Mouse (Mus musculus) heart, postnatal 0 days (tissue): ENCODE results near the gene Psmd1. TPM values are rescaled to one million over a fixed set of nuclear protein-coding genes. Genes with fewer than 3 reads are reported as not detected.

Experiments used
- ATAC-seq: fragments of 200-750 bp; cut with Nextera tagmentation; 2 replicates; pipeline ENCODE4 v1.8.0; 2017; ENCODE audit warnings: low read depth, moderate number of reproducible peaks, moderate library complexity; ENCODE audit not compliant: insufficient read depth
- DNase-seq: peaks from one replicate; pipeline ENCODE4 v3.0.0-alpha.2; 2016; ENCODE audit warnings: low spot score
- H3K27ac ChIP-seq: fragments of 300-500 bp; sonication (generic); 2 replicates; pipeline ENCODE4 v1.5.1; 2014; ENCODE audit warnings: low read depth, mild to moderate bottlenecking
- H3K27me3 ChIP-seq: fragments of 300-500 bp; sonication (generic); 2 replicates; pipeline ENCODE4 v1.6.1; 2014; ENCODE audit warnings: low read length, mixed read lengths; ENCODE audit not compliant: control insufficient read depth, insufficient read depth
- H3K36me3 ChIP-seq: fragments of 300-500 bp; sonication (generic); replicated peaks from 2 replicates; pipeline ENCODE4 v1.6.1; 2014; ENCODE audit warnings: low read length, mixed read lengths; ENCODE audit not compliant: control insufficient read depth, insufficient read depth
- H3K4me1 ChIP-seq: fragments of 300-500 bp; sonication (generic); 2 replicates; pipeline ENCODE4 v1.6.1; 2014; ENCODE audit warnings: antibody characterized with exemption; ENCODE audit not compliant: control insufficient read depth, insufficient read depth
- H3K4me2 ChIP-seq: fragments of 300-500 bp; sonication (generic); 2 replicates; pipeline ENCODE4 v1.6.1; 2014; ENCODE audit warnings: low read depth, mild to moderate bottlenecking, low read length, moderate library complexity
- H3K4me3 ChIP-seq: fragments of 300-500 bp; sonication (generic); 2 replicates; pipeline ENCODE4 v1.5.1; 2014; ENCODE audit warnings: low read depth, low read length
- H3K9ac ChIP-seq: fragments of 300-500 bp; sonication (generic); replicated peaks from 2 replicates; pipeline ENCODE4 v1.6.1; 2014; ENCODE audit warnings: low read depth, low read length, mixed read lengths
- H3K9me3 ChIP-seq: fragments of 300-500 bp; sonication (generic); replicated peaks from 2 replicates; pipeline ENCODE4 v1.6.1; 2016; ENCODE audit warnings: low read length; ENCODE audit not compliant: control insufficient read depth
- CTCF ChIP-seq: IDR thresholded peaks from 2 replicates; pipeline ENCODE4 v1.5.1; 2016; ENCODE audit warnings: antibody characterized with exemption, control low read depth, low read depth
- EP300 ChIP-seq: IDR thresholded peaks from 2 replicates; pipeline ENCODE4 v1.6.1; 2016; ENCODE audit warnings: antibody characterized with exemption, low read depth
- WGBS: fragments of 180-500 bp; shearing (Covaris S2); extraction: QIAGEN DNeasy Blood & Tissue Kit; methylation state at CpG from one replicate; pipeline ENCODE4 v1.1.7; 2014; 5-methylcytosine and 5-hydroxymethylcytosine counted together
- polyA plus RNA-seq: library from polyadenylated mRNA; unstranded; fragments of >200 nt; fragmentation: Nextera tagmentation; extraction: Ambion mirVana; gene quantifications from 2 replicates; pipeline ENCODE4 v1.2.1, GENCODE M21; 2015
- total RNA-seq: library from RNA; depleted of rRNA; stranded (reverse); fragments of >200 nt; gene quantifications from 2 replicates; pipeline ENCODE4 v1.2.3, GENCODE M21; 2014; ENCODE audit warnings: low replicate concordance; rRNA removed

Gene Psmd1
- total and polyA plus RNA-seq, 2 experiments from 2014 or later, result 101 to 116 TPM

- H3K4me2 ChIP-seq, result no peak overlapping the region
- H3K4me3 ChIP-seq, result no peak overlapping the region
- 77% methylated on average over 7 of the region's 7 CpGs for WGBS
- no peak overlapping the region for H3K27ac ChIP-seq
- ATAC-seq, result no peak
- H3K4me1 ChIP-seq, result no peaks in the 10 kb centered on the region
- H3K9me3 ChIP-seq, result no peaks in the 10 kb centered on the region
- DNase-seq, result no peak
- H3K36me3 ChIP-seq, result 0 out of 2 replicates have a peak, but pooled peaks cover 4% of the 10 kb centered on the region
- no peak overlapping the region for H3K9ac ChIP-seq
- H3K27me3 ChIP-seq, result no peaks in the 10 kb centered on the region
- TF ChIP-seq EP300 (no peak), CTCF (no peak)
Observed at GRCm38 (mm10) chr1:86186762-86187161, 122.6 kb downstream of the Psmd1 start.

GRCm38 (mm10) chr1:86187856-86188255 is 123.7 kb downstream of the Psmd1 start:
- DNase-seq (no peak), ATAC-seq (no peak)
- Histone ChIP-seq H3K4me3 (no peak overlapping the region), H3K9ac (no peak overlapping the region), H3K4me1 (no peaks in the 10 kb centered on the region), H3K9me3 (no peaks in the 10 kb centered on the region), H3K4me2 (no peak overlapping the region), H3K36me3 (0 out of 2 replicates have a peak, but pooled peaks cover 4% of the 10 kb centered on the region), H3K27ac (no peak overlapping the region), H3K27me3 (no peaks in the 10 kb centered on the region)
- WGBS, result 57% methylated on average over 2 of the region's 2 CpGs
- no peak for TF ChIP-seq EP300
- TF ChIP-seq CTCF, result no peak

- no peak overlapping the region for H3K9ac ChIP-seq
- no peaks in the 10 kb centered on the region for H3K9me3 ChIP-seq
- H3K27me3 ChIP-seq, result no peaks in the 10 kb centered on the region
- no peak for ATAC-seq
- H3K4me3 ChIP-seq, result no peak overlapping the region
- no peak overlapping the region for H3K4me2 ChIP-seq
- DNase-seq, result no peak
- TF ChIP-seq EP300 (no peak), CTCF (no peak)
- no peak overlapping the region for H3K27ac ChIP-seq
- WGBS, result 86% methylated on average over 2 of the region's 2 CpGs
- no peaks in the 10 kb centered on the region for H3K4me1 ChIP-seq
- 0 out of 2 replicates have a peak, but pooled peaks cover 4% of the 10 kb centered on the region for H3K36me3 ChIP-seq
Observed at GRCm38 (mm10) chr1:86188271-86188670, 124.1 kb downstream of the Psmd1 start.

Other genes with a start within 250 kb of the Psmd1 start
- gene Itm2c, start 170.1 kb upstream of the Psmd1 start, total RNA-seq, result 180 and 255 TPM in 2 replicates
- gene Itm2c, start 170.1 kb upstream of the Psmd1 start, polyA plus RNA-seq, result 144 and 146 TPM in 2 replicates
- gene 4933407L21Rik, start 135.9 kb upstream of the Psmd1 start, total RNA-seq, result not detected in 2 replicates
- gene 4933407L21Rik, start 135.9 kb upstream of the Psmd1 start, polyA plus RNA-seq, result not detected in 2 replicates
- 0.15 TPM in 1 of 2 replicates, not detected in the other for gene Gpr55, start 103.4 kb upstream of the Psmd1 start, total RNA-seq
- gene Gpr55, start 103.4 kb upstream of the Psmd1 start, polyA plus RNA-seq, result 0.04 TPM in 1 of 2 replicates, not detected in the other
- not detected in 2 replicates for gene Spata3, start 47.6 kb upstream of the Psmd1 start, total RNA-seq
- not detected in 2 replicates for gene Spata3, start 47.6 kb upstream of the Psmd1 start, polyA plus RNA-seq
- not detected in 2 replicates for gene 2810459M11Rik, start 18.5 kb upstream of the Psmd1 start, total RNA-seq
- not detected in 2 replicates for gene 2810459M11Rik, start 18.5 kb upstream of the Psmd1 start, polyA plus RNA-seq
- not detected in 2 replicates for gene Htr2b, start 47.6 kb downstream of the Psmd1 start, total RNA-seq
- 0.11 and 0.25 TPM in 2 replicates for gene Htr2b, start 47.6 kb downstream of the Psmd1 start, polyA plus RNA-seq
- not detected in 2 replicates for gene Gm21972, start 69.2 kb downstream of the Psmd1 start, total RNA-seq
- not detected in 2 replicates for gene Gm21972, start 69.2 kb downstream of the Psmd1 start, polyA plus RNA-seq
- gene Armc9, start 90.4 kb downstream of the Psmd1 start, total RNA-seq, result 1.5 and 2.7 TPM in 2 replicates
- 5.1 and 5.9 TPM in 2 replicates for gene Armc9, start 90.4 kb downstream of the Psmd1 start, polyA plus RNA-seq
- gene B3gnt7, start 238.4 kb downstream of the Psmd1 start, total RNA-seq, result 0.69 and 1.4 TPM in 2 replicates
- gene B3gnt7, start 238.4 kb downstream of the Psmd1 start, polyA plus RNA-seq, result 0.49 and 0.71 TPM in 2 replicates